Mouse (Mus musculus): ENCODE measurements around the gene Mthfsd.

Gene Mthfsd

DNA sequence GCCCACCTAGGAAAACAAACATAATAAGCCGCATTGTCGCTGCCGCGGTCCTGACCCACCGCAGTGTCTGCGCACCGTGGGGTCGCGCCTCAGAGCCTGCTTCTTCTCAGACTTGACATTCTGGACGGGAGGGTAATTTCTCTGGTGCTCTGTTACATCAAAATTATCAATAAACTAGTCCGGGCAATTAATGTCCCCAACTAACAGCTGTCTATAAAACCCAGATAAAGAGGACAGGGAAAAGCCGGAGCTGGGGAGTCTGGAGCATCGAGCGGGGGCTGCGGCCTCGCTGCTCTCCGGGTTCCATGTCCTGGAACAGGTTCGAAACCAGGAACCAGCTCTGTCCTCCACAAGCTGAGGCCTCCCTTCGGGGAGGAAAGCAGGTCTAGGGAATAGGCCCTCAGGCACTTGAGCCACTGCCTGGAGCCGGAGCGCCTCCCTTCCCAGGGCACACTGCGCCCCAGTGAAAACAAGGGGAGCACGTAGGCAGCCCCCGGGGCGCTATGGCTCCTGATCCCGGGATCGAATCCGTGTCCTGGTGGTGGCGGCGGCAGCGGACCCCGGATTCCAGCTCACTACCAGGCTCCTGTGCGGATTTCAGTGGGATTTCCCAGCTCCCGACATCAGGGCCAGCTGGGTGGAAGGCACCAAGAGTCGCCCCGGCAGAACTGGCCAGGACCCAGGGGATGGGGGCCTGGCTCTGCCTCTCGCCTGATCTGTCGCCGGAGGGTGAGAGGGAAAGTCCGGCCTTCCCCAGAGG, 19.1 kb downstream of the Mthfsd start:
- DNase-seq (ENCODE audit: low spot score in 2 of 2), result no peak

GRCm38 (mm10) chr8:121088281-121088680, 19.9 kb downstream of the Mthfsd start:
- no peak for DNase-seq (ENCODE audit: low spot score in 2 of 2)

DNA sequence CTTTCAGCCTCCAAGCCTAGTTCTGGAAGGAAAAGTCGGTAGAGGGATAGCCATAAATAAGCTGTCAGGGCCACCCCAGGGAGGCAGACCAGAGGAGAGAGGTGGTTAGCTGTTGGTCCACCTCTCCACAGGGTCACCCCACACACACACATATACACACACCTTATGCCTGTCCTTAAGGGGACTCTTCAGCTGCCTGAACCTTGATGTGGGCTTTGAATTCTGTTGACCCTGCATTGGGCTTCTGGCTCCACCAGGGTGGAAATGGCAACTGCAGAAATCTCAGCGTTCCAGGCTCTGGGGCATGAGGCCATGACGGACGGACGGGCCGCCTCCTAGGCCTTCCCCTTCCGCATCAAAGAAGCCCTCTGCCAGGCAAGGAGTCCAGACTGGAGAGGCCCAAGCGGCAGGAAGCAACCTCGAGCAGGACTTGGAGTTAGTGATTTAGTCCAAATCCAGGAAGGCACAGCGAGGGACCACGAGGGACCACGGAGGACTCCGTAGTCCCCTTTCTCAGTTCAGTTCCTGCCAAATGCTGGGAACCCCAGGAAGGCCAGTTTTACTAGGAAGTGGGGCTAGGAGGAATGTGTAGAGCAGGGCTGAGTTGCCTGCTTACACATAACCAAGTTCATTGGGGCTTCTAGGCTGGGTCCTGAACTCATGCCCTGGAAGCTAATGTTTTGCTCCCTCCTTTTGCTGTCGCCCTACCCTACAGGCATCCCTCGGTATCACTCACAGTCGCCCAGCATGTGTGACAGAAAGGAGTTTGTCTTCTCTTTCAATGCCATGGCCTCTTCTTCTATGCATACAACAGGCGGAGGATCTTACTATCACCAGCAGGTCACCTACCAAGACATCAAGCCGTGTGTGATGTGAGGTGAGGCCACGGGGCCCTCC, 21.9 kb downstream of the Mthfsd start:
- no peak for DNase-seq (ENCODE audit: low spot score in 2 of 2)

DNA sequence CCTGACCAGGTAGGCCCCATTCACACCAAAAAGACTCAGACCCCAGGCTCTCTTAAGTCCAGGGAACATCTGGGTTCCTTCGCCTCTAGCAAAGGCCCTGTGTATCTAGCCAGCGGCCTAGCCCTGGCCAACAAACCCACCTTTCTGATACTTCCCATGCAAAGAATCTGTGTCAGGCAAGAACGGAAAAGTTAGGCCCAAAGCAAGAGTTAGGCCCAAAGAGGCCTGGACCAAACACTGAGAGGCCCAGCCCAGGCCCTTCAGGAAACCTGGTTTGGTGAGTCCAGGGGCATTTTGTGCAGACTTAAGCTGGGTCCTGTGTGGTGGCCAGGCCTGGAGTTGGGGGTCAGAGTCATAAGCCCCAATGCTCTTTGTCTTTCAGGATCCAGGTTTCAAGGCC, 22.6 kb downstream of the Mthfsd start:
- no peak for DNase-seq (ENCODE audit: low spot score in 2 of 2)

DNA sequence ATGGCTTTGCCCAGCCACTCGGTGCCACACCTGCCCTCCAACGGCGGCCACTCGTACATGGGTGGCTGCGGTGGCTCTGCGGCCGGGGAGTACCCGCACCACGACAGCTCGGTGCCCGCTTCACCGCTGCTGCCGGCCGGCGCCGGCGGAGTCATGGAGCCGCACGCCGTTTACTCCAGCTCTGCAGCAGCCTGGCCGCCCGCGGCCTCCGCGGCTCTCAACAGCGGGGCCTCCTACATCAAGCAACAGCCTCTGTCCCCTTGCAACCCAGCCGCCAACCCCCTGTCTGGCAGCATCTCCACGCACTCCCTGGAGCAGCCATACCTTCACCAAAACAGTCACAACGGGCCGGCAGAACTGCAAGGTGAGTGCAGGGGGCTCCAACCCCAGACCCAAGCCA, 23.2 kb downstream of the Mthfsd start:
- DNase-seq (ENCODE audit: low spot score in 2 of 2), result no peak

DNA sequence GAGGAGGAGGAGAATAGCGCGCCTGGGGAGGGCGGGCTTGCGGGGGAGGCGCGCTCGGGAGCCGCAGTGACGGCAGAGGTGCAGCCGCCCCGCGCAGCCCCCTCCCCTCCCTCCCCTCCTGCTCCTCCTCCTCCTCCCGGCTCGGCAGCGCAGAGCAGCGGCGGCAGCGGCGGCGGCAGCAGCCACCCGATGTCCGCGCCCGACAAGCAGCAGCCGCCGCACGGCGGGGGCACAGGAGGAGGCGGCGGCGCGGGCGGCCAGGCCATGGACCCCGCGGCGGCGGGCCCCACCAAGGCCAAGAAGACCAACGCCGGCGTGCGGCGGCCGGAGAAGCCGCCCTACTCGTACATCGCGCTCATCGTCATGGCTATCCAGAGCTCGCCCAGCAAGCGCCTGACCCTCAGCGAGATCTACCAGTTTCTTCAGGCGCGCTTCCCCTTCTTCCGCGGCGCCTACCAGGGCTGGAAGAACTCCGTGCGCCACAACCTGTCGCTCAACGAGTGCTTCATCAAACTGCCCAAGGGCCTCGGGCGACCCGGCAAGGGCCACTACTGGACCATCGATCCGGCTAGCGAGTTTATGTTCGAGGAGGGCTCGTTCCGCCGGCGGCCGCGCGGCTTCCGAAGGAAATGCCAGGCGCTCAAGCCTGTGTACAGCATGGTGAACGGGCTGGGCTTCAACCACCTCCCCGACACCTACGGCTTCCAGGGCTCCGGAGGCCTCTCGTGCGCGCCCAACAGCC, 23.8 kb downstream of the Mthfsd start, which contains the start of gene Foxf1:
Gene Foxf1 (plus strand): TSS at position 177 of the 742 bp plus-strand sequence.
- DNase-seq (ENCODE audit: low spot score in 2 of 2), result no peak

DNA sequence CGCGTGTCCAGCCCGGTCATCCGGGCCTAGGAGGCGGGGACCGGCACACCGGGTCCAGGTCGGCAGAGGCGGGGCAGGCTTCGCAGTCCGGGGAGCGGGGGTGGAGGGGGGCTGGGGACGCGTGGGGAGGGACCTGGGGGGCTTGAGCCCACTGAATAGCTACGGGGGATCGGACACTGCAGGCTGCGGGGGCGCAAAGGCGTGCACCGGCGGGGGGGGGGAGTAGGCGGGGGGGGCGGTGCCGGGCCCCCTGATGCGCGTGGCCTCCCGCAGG, 24.3 kb downstream of the Mthfsd start:
- no peak for DNase-seq (ENCODE audit: low spot score in 2 of 2)

GRCm38 (mm10) chr8:121083093-121083935, 24.9 kb downstream of the Mthfsd start:
- DNase-seq (ENCODE audit: low spot score in 2 of 2), result no peak

DNA sequence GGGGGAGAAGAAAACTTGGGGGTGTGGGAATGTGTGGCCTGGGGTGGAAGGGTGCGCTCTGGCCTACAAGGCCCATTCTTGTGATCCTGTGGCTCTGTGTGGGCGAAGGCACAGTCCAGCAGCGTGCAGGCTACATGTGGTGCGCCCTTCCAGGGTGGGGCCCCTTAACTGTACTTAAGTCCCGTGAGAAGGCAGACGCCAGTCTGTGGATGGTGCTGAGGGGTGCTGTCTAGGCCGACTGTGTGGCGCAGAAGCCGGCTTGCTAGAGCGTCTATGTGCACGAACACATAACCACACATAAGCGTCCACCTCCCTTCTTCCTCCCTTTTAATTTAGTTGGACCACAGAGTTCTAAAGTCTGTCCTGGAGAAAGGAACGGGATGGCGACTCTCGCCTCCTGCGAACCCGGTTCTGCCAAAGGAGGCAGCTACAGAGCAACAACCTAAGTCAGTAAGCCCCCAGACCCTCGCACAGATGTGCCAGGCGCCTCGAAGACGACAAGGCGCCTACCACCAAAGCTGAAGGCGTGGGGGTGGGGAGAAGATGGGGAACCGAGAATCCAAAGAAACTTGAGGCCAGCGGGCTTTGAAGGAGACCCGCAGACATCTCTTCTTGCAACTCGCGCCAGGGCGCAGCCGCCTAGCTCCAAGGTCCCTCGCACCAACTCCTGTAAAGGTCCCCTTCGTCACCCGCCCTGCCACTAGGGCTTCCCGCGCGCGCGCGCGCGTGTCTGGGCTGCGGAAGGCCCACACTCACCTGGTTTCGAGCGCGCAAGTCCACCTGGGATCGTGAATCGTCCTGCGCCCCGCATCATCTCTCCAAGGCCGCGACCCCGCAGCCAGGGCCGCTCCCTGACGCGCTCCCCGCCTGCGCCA, 25.7 kb downstream of the Mthfsd start:
- DNase-seq (ENCODE audit: low spot score in 2 of 2), result no peak

DNA sequence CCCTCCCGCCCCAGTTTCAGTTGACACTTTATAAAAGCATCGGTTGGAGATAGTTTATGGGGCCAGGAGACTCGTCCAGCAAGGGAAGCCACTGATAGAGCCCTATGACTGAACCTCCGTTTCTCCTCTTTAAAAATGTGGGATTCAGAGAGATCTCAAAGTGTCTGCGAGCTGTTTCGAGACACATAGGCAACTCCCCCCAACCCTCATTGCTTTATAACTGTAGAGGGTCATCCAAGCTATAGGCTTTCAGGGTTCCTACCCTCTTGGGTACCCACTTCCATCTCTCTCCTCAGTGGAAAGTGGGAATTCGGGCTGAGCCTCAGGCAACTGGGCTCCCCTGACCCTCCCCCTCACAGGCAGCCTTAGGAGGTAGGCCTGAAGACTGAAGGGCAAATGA, 26.8 kb downstream of the Mthfsd start:
- DNase-seq (ENCODE audit: low spot score in 2 of 2), result no peak

GRCm38 (mm10) chr8:121080361-121081090, 27.7 kb downstream of the Mthfsd start:
- no peak for DNase-seq (ENCODE audit: low spot score in 2 of 2)

DNA sequence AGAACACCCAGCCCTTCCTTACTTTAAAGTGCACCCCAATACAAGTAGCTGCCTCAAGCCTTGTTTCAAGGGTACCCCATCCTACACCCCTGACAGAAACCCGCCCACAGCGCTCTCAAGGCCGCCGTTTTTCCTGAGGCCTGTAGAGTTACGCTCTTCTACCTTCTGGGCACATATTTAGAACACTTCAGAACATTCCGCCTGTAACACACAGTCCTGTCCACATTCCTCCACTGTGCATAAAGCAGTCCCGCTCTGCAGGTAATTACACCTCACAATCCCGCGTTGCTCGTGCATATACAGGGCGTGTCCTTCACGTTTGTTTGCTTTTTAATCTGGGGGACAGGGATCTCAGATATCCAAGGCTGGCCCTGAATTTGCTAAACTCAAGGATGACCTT, 28.2 kb downstream of the Mthfsd start:
- DNase-seq (ENCODE audit: low spot score in 2 of 2), result no peak

DNA sequence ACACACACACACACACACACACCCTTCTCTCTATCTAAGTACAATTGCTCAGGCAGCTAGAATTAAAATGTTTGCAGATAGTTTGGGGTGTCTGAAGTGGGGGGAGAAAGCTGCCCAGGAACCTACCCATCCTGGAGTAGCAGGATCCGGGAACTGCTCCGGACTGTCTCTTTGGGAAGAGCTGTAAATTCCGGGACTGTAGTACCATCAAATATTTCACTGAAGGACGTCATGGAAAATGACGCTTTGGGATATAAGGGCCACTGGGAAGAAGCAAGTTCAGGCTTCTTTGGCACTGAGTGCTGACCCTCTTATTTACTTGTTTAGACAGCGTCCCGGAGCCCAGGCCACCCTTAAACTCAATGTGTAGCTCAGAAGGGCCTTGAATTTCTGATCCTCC, 29.0 kb downstream of the Mthfsd start:
- no peak for DNase-seq (ENCODE audit: low spot score in 2 of 2)

GRCm38 (mm10) chr8:121078721-121079120, 29.5 kb downstream of the Mthfsd start:
- DNase-seq (ENCODE audit: low spot score in 2 of 2), result no peak

DNA sequence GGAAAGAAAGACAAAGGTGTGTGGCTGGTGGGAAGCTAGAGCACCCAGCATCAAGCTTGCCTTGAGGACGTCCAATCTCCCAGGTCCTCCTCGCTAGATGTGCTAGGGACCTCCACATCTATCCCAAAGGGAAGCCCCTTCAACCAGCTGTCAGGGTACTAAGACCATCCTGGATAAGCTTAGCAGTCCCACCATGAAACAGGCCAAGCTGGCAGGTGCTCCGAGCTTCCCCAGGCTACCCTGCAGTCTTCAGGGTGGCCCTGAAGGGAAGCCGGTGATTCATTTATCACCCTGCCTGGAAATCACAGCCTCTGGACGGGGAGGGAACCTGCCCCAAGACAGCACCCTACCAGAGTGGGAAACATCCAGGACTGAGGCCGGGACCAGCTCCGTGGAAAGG, 31.6 kb downstream of the Mthfsd start:
- no peak for DNase-seq (ENCODE audit: low spot score in 2 of 2)

- DNase-seq (ENCODE audit: low spot score in 2 of 2), result no peak
These were observed 32.3 kb downstream of the Mthfsd start for GRCm38 (mm10) chr8:121075936-121076335.

DNA sequence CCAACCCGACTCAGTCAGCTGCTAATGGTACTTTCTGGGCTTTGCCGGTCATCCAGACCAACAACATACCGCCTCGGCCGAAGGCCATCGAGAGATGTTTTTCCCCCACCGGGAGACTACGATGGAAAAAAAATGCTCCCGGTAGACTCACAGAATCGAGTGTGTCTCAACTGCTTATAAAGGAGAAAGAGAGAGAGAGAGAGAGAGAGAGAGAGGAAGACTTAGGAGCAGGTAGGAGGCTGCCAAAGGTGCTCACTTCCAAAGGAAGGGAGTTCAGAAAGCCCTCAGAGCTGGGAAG, 33.4 kb downstream of the Mthfsd start:
- no peak for DNase-seq (ENCODE audit: low spot score in 2 of 2)

DNA sequence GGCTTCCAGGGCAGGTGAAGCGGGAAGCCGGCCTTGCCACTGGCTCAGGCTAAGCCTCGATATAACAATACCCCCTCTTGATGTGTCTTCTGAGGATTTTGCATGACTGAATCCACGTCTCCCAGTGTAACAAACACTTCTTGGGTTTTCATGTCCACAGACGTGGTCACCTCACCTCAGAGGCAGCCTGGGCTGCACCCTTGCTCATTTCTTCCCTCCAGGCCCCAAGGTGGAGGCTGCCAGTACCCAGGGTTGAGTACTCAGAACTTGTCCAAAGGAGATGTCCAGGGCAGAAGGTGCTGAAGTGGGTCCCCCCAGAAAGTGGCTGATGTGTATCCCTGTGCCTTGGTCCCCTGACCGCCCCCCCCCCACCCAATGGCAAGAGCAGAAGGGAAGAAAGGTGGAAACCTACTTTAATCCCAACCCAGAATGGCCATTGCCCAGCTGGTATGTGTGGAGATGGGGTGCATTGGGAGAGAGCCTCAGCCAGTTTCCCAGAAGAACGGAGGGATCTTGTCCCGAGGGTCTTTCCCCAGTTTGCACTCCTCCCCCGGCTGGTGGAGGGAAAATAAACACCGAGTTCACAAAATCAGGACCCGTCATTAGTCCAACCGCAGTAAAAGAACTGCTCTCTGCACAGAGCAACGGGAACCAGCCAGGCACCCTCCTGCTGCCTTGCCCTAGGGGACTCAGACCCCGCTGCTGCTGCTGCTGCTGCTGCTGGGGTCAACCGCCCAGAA, 33.9 kb downstream of the Mthfsd start:
- no peak for DNase-seq (ENCODE audit: low spot score in 2 of 2)

Data from frontal cortex, postnatal 36 days (tissue).